Mouse (Mus musculus): Measurements from ENCODE around the gene Bicd1.
"Not testable (repeated sequence)": the region's sequence is repeated elsewhere in the genome, so short reads cannot be mapped to it uniquely, and the experiment has no call there.

The Bicd1 gene

DNA sequence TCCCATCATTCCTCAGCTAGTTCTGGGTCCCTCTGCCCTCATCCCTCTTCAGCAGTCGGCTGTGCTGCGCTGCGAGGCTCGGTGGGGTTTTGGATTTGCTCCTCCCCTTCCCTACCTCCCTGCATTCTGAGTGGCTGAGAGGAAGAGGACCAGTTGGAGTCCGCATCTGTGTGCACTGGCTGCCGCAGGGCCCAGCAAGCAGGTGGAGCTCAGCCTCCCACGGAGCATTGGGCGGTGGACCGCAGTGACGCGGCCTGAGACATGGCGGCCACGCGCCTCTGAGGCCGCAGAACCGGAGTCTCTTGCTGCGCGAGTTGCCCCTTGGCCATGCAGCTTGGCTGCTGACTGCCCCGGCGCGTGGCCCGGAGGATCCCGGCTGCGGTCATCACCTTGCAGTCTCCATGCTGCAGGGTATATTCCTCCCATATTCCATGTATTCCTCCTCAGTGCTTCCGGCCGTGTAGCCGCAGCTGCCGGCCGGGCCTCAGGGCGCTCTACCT lies at the start of gene Bicd1:
Gene Bicd1 (plus strand): TSS at position 54 of the 500 bp plus-strand sequence.
- DNase-seq (ENCODE audit: low read depth, low spot score), result peak; percentile 91

- DNase-seq (ENCODE audit: low read depth, low spot score), result not testable (repeated sequence)
These were observed 46.2 kb upstream of the Bicd1 start for GRCm38 (mm10) chr6:149362533-149362932.

- not testable (repeated sequence) for DNase-seq (ENCODE audit: low read depth, low spot score)
These were observed 42.7 kb upstream of the Bicd1 start for GRCm38 (mm10) chr6:149365975-149366374.

- no peak for DNase-seq (ENCODE audit: low read depth, low spot score)
These were observed 42.3 kb upstream of the Bicd1 start for GRCm38 (mm10) chr6:149366403-149366802.

- DNase-seq (ENCODE audit: low read depth, low spot score), result peak; percentile 50
These were observed 33.7 kb upstream of the Bicd1 start for GRCm38 (mm10) chr6:149374986-149375457.

DNA sequence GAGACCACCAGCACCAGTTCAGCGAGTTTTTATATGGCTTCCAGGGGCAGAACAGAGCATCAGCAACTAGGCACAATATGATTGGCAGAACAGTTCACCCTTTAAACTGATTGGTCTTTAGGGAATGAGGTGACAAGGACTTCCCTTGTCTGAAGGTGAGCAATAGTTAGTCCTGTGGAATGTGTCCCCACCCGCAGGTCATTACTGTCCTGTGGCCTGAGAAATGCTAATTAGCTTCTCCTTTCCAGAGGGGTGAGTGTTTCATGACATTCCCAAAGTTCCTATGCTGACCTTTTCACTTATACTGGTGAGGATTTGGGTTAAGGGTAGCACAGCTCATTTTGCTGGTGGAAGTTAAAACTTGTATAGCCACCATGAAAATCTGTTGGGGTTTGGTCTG lies 25.2 kb upstream of the Bicd1 start:
- DNase-seq (ENCODE audit: low read depth, low spot score), result no peak

GRCm38 (mm10) chr6:149386389-149386788 lies 22.3 kb upstream of the Bicd1 start:
- DNase-seq (ENCODE audit: low read depth, low spot score), result no peak

DNA sequence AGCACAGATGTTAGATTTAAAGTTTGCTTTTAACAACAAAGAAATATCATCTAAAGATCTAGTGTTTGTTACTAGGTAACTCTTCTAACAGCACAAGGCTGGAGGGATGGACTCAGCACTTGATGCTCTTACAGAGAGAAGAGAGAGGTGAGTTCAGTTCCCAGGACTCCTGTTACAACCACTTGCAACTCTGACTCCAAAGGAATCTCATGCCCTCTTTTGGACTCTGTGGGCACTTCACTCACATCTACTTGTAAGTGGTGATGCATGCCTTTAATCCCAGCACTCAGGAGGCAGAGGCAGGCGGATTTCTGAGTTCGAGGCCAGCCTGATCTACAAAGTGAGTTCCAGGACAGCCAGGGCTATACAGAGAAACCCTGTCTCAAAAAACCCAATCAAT lies 19.1 kb upstream of the Bicd1 start:
- not testable (repeated sequence) for DNase-seq (ENCODE audit: low read depth, low spot score)

DNA sequence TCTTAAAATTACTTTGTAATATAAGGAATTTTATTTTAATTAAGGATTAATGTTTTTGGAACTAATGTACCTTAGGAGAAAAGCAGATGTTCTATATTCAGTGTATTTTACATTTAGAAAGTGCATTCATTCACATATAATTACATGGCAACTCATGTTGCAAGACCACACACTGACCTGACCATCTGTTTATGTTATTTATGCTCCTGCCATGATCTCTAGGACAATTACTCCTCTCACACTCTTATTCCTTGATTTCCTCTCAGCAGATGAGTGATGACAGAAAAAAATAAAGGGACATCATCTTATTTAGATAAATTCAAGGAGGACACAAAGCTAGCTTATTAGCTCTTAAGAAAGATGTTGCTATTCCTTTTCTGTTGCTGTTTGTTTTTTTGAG lies 9.3 kb upstream of the Bicd1 start:
- no peak for DNase-seq (ENCODE audit: low read depth, low spot score)

GRCm38 (mm10) chr6:149409341-149409740 lies 655 bp downstream of the Bicd1 start:
- peak; percentile 12 for DNase-seq (ENCODE audit: low read depth, low spot score)

DNA sequence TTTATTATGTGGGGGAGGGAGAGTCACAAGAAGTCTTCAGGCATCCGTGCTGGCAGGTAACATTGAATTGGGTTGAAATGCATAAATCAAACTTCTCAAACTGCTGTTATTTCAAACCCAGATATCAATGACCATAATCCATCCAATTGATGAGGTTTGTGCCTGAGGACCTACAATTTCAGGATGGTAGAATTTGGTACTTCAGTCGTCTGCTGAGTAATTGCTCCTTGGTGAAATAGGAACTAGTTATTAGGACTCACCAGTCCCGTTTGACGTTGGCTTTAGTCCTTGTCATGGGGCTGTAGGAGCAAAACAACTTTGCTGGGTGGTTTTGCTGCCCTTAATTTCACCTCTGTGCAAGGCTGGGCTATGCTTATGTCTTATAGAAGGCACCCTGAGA lies 1.2 kb downstream of the Bicd1 start:
- no peak for DNase-seq (ENCODE audit: low read depth, low spot score)

DNA sequence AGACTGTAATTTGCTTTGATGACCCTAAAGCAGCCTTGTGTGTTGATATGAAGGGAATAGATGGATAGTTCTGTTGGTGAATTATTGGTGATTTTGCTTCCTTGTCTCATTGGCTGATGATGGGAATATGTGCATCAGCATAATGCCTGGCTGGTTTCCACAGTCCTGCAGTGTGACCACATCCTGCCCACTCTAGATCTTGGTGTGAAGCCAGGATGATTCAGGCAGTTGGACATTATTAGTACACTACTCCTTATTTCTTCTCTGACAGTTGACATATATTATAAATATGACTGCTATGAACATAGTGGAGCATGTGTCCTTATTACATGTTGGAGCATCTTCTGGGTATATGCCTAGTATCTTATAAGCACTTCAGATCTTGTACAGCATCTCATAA lies 4.6 kb downstream of the Bicd1 start:
- no peak for DNase-seq (ENCODE audit: low read depth, low spot score)

DNA sequence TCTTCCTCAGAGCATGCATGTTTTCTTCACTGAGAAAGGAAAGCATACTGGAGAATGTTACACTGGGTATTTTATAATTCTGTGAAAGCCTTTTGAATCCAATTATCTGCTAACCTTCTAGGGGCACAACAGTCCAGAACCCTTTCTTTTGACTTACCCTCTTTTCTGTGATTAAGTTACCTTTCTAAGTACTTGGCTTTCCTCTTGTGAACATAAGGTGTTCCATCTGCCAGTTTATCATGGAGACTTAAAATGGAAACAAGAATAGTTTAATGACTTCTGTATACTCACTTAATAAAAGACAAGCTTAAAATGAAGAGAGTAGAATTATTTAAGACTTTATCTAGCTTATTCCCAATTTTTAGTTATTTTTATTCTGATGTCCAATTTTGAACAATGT lies 16.1 kb downstream of the Bicd1 start:
- DNase-seq (ENCODE audit: low read depth, low spot score), result no peak

GRCm38 (mm10) chr6:149439140-149439539 lies 30.5 kb downstream of the Bicd1 start:
- no peak for DNase-seq (ENCODE audit: low read depth, low spot score)

GRCm38 (mm10) chr6:149442884-149443283 lies 34.2 kb downstream of the Bicd1 start:
- peak; percentile 59 for DNase-seq (ENCODE audit: low read depth, low spot score)

DNA sequence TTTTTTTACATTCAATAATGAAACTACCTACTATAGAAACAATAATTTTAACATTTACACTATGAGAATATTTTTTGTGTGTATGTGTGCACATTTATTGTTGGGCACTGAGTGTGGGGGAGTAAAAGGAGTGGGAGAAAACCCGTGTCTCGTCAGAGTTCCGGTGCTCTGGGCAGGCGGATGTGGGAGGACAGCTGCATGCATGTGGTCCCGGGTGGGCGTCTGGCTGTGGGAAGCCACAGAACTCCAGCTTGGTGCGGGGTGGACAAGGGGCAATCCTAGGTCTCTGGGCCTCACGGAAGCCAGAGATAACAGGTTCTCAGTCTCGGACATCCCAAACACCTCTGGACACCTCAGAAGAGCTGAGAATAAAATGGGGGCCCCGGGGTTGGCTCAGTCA lies 37.2 kb downstream of the Bicd1 start:
- DNase-seq (ENCODE audit: low read depth, low spot score), result no peak

GRCm38 (mm10) chr6:149457324-149457723 lies 48.6 kb downstream of the Bicd1 start:
- no peak for DNase-seq (ENCODE audit: low read depth, low spot score)

DNA sequence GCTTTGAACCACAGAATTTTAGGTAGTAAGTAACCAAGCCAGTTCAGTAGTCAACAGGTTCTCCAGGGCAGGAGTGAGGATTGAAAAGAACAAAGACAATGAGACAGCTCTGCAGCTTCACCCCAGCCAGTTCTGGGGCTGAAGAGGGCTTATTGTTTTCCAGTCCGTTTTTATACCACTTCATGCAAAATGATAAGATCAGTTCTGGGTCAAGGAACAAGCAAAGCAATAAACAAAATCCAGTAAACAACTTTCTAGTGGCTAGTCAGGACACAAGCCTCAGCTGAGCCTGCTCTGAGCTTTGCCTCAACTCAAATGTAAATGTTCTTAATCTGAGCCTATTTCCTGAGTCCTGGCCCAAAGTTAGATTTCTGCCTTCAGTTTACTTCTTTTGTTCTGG lies 52.3 kb downstream of the Bicd1 start:
- DNase-seq (ENCODE audit: low read depth, low spot score), result no peak

- no peak for DNase-seq (ENCODE audit: low read depth, low spot score)
These were observed 62.8 kb downstream of the Bicd1 start for GRCm38 (mm10) chr6:149471477-149471876.

- not testable (repeated sequence) for DNase-seq (ENCODE audit: low read depth, low spot score)
These were observed 63.8 kb downstream of the Bicd1 start for GRCm38 (mm10) chr6:149472441-149472840.

- not testable (repeated sequence) for DNase-seq (ENCODE audit: low read depth, low spot score)
These were observed 73.2 kb downstream of the Bicd1 start for GRCm38 (mm10) chr6:149481868-149482267.

DNA sequence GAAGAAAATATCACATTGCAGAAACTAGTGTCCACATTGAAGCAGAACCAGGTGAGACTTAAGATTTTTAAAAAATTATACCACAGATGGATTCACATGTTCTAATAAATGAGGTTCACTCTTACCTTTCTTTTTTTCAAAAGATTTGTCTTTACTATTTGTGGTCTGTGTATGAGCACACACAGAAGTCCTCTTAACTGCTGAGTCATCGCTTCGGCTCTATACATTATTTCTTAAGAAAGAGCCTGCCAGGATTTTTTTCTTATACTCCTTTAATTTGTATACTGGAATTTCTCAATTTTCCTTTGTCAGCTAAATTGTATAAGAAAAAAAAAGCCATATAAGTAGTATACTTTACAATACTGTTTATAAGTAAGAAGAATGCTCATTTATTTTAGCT lies 86.0 kb downstream of the Bicd1 start:
- no peak for DNase-seq (ENCODE audit: low read depth, low spot score)

DNA sequence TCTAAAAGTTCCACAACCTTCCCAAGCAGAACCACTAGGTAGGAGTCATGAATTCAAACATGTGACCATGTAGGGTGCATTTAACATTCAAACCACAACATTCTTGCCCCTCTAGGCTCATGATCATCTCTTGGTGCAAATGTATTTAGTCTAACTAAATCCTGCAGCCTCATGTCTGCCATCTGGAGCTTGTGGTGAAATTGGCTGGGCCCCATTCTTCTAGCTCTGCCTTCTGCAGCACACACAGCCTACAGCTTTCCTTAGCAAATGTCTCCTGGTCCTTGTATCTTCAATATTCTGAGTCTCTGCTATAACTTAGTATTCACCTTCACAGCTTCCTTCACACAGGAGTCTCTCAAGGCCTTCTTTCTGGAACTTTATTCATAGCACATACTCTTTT lies 87.2 kb downstream of the Bicd1 start:
- no peak for DNase-seq (ENCODE audit: low read depth, low spot score)

Data from mesoderm, embryonic 11.5 days (tissue).